Mouse (Mus musculus) thymus, adult 2 months (tissue): Measurements from ENCODE around the gene Mmel1.
A peak's percentile ranks its signal among the peaks of the same experiment; 100 is the strongest.

Experiments
- CTCF ChIP-seq: fragments of 200-500 bp; IDR thresholded peaks from 2 replicates; pipeline ENCODE4 v1.5.1; 2012; ENCODE audit warnings: mild to moderate bottlenecking, control low read depth, low read length, moderate library complexity, borderline replicate concordance; ENCODE audit not compliant: control insufficient read depth, poor library complexity, insufficient read depth; ENCODE audit errors: extremely low read depth
- POLR2A ChIP-seq: fragments of 200-500 bp; IDR thresholded peaks from 2 replicates; pipeline ENCODE4 v1.6.1; 2012; ENCODE audit warnings: mild to moderate bottlenecking, low read length, control low read depth, moderate library complexity; ENCODE audit not compliant: control insufficient read depth, poor library complexity, insufficient read depth; ENCODE audit errors: extremely low read depth

GRCm38 (mm10) chr4:154898506-154899446 lies 29.4 kb downstream of the Mmel1 start, which contains the start of gene Fam213b:
- TF ChIP-seq POLR2A, result no peak
- TF ChIP-seq CTCF, result 0 out of 2 replicates have a peak, but pooled peaks have one; percentile 10
